Mouse (Mus musculus): ENCODE results near the gene Hoxb9. TPM values are rescaled to one million over a fixed set of nuclear protein-coding genes. Genes with fewer than 3 reads are reported as not detected.
A peak's percentile ranks its signal among the peaks of the same experiment; 100 is the strongest.

Gene Hoxb9
- not detected in 2 replicates for polyA plus RNA-seq (2012; rRNA removed)

DNA sequence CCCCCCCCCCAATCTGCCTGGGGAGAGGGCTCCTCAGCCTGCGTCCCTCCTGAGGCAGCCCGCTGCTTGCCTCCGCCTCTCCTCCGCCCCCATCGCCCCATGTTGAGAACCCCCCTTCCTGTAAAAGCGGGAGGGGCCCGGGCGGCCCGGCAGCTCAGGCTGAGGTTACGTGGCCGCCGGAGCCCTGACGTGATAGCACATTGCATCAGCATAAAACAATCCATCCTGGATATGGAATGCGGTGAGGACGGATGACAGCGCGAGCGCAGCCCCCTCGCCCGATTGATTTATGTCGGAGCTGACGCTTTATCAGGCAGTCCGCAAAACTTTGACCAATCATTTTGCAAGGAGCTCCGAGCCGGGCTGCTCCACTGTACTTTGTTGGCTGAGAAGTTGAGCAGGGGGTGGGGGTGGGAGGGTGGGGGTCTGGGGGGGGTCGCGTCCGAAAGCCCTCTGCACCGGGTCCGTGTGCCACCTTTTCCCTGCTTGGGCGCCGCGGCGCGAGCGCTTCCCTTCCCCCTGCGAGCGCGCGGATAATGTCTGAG lies at the start of gene Hoxb9:
TSS of gene Hoxb9 (plus strand) at position 462 of the 545 bp plus-strand sequence.
- DNase-seq (ENCODE audit: extremely low spot score in 1 of 2, low spot score in 1 of 2), result no peak

GRCm38 (mm10) chr11:96223813-96224212 lies 47.4 kb upstream of the Hoxb9 start:
- DNase-seq (ENCODE audit: extremely low spot score in 1 of 2, low spot score in 1 of 2), result no peak

DNA sequence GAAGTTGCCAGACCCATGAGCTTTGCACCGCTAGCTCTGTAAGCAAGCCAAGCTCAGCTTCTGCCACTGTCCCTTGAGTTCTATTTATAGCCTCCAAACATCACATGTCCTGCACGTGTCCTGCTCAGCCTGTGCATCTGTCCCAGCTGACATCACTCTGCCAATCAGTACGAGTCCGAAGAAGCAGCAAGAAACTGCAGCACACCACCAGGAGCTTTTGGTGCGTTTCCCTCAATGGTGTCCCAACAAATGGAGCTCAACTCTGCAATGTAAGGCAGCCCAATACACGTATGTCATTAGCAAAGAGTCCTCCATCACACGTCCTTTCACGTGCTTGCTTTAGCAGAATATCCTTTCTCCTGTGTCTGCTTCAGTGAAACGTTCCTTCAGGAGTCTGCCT lies 43.6 kb upstream of the Hoxb9 start:
- DNase-seq (ENCODE audit: extremely low spot score in 1 of 2, low spot score in 1 of 2), result no peak

GRCm38 (mm10) chr11:96234906-96235305 lies 36.4 kb upstream of the Hoxb9 start:
- peak in 1 of 2 experiments; percentile 41 for DNase-seq (ENCODE audit: extremely low spot score in 1 of 2, low spot score in 1 of 2)

DNA sequence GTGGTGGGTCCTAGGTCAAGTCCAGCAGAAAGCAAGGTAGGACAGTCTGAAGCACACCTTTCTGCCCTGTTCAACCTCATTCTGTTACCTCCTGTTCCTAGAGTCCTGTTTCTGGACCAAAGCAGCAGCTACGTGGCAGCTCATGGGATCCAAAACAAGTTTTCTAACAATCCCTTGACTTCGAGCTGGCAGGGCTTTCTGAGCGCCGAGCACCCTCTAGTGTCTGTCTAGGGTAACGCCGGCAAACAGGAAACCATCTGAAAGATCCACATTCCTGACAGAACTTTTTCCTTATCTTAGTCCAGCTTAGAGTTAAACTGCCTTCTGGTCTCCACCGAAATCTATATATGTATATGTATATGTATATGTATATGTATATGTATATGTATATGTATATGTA lies 31.0 kb upstream of the Hoxb9 start:
- DNase-seq (ENCODE audit: extremely low spot score in 1 of 2, low spot score in 1 of 2), result peak in 1 of 2 experiments; percentile 67

- DNase-seq (ENCODE audit: extremely low spot score in 1 of 2, low spot score in 1 of 2), result no peak
Measured at GRCm38 (mm10) chr11:96250901-96251300, 20.4 kb upstream of the Hoxb9 start.

- DNase-seq (ENCODE audit: extremely low spot score in 1 of 2, low spot score in 1 of 2), result no peak
Measured at GRCm38 (mm10) chr11:96251480-96252031, 19.7 kb upstream of the Hoxb9 start.

DNA sequence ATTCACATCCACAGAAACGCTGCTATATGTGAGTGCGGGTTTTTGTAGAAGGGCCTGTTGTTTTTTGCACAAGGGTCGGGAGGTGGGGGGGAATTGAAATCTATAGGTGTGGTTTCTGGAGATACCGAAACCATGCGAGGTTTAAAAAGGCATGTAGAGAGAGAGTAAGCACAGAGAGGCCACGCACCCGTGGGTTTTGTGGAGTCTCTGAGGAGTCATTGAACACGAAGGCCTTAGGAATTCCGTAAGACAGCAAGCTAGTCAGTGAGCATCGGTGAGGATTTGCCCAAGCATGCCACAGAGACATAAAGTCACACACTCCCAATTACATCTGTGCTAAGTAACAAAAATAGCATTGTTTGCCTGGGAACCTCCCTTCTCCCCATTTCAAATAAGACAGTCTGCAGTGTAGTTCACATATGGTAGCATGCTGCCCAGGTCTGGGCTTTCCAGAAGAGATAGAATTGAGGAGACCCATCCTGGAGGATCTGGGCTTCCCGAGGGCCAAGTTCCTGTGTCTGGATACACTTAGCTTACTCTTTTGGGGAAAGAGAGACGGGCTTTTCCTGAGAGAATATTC lies 18.6 kb upstream of the Hoxb9 start:
- no peak for DNase-seq (ENCODE audit: extremely low spot score in 1 of 2, low spot score in 1 of 2)

DNA sequence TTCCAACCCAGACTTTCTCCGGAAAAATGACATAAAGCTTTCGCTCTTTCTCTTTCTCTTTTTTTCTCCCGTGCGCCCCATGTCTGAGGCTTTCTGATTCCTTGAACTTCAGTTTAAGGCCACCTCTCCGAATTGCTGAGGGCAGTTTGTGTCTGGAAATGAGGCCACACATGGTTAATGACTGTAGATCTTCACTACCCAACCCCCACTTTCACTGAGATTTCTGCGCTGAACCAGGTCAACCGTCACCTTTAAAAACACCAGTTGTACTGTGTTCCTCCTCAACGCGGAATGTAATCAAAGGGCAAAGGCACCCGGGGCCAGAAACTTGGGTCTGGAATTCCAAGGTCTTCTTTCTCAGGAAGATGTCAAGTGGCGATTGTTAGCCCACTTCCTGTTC lies 17.0 kb upstream of the Hoxb9 start:
- no peak for DNase-seq (ENCODE audit: extremely low spot score in 1 of 2, low spot score in 1 of 2)

- no peak for DNase-seq (ENCODE audit: extremely low spot score in 1 of 2, low spot score in 1 of 2)
Measured at GRCm38 (mm10) chr11:96255111-96255995, 15.9 kb upstream of the Hoxb9 start.

DNA sequence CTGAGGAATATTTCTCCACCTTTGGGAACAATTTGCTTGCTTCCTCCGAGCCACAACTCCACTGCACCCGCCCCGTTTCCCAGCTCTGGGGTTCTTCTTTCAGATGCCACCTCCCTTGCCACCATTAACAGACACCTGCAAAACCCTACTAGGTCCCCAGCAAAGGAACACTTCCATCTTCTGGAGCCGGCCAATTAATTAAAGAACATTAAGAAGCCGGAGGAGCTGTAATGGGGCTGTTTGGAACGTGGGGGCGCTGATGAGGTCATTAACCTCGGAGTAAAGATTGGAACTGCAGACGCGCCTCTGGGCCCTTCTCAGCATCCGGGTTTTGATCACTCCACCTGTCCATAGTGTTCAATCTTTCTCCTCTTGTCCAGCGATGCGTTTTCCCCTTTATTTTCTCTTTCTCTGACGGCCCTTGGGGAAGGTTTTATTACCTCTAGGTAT lies 15.2 kb upstream of the Hoxb9 start:
- no peak for DNase-seq (ENCODE audit: extremely low spot score in 1 of 2, low spot score in 1 of 2)

GRCm38 (mm10) chr11:96257141-96257540 lies 14.1 kb upstream of the Hoxb9 start:
- no peak for DNase-seq (ENCODE audit: extremely low spot score in 1 of 2, low spot score in 1 of 2)

GRCm38 (mm10) chr11:96259038-96259437 lies 12.2 kb upstream of the Hoxb9 start:
- DNase-seq (ENCODE audit: extremely low spot score in 1 of 2, low spot score in 1 of 2), result no peak

DNA sequence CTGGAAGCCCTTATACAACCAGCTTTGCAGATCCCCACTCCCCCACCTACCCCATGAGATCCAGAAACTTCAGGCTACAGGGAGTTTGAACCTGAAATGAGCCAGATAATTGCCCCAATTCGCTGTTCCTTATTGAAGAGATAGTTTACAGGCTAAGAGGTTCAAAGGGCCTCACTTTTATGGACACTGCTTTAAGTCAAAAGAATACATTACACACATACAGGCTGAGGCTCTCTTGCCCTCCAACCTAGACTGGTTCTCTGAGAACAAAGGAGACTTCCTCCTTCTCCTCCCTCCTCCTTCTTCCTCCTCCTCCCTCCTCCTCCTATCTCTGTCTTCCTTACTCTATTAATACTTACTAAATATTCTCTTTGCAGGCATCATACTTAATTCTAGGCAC lies 11.7 kb upstream of the Hoxb9 start:
- no peak for DNase-seq (ENCODE audit: extremely low spot score in 1 of 2, low spot score in 1 of 2)

DNA sequence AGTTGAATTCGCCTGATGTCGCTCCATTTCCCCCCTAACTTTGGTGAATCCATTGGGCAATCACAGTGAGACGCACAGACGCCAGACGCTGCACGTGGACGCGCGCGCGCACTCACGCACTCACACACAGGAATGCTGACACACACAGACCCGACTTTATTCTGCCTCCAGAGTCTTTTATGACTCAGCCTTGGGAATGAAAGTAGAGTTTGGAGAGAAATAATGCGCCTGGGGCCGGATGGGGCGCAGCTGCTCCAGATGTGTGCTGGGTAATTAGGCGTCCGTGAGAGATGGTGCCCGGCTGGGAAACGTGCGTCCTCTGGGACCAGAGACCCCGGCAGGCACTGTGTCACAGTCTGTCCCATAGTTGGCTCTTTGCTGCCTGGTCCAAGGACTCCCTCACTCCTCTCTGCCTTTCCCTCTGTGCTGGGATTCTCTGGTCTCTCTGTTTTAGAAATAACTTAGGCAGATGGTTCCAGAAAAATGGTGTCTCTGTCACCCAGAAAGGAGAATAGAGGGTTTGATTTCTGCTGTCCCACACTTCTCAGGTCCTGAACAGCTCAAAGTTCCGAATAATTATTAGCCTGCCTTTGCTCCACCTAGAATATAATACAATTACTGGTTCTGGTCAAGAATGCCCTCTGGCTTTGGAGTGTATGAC lies 10.8 kb upstream of the Hoxb9 start:
- DNase-seq (ENCODE audit: extremely low spot score in 1 of 2, low spot score in 1 of 2), result no peak

DNA sequence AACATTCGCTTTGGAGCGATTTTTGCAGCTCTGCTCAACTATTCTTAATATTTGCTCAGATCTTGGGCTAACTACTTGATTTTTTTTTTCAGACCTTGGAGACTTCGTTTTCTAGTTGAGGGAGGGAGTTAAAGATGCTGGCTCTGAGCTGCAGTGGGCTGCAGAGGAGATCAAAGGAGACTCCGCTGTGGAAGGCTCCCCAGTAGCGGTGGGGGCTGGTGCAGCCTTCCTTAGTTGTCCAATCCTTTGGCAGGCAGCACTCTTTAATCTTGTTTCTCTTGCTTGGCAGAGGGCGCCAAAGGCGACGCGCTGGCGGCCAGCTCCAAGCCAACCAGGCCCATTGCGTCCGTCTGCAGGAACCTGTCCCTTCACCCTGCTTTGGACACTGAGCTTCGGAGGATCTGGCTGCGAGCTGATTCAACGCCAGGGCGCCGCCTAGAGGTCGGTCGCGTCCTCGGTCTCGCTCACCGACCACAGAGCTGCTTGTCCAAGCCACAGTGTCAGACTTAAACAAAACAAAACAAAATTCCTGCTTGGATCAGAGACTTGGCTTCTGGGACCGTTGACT lies 9.8 kb upstream of the Hoxb9 start:
- no peak for DNase-seq (ENCODE audit: extremely low spot score in 1 of 2, low spot score in 1 of 2)

DNA sequence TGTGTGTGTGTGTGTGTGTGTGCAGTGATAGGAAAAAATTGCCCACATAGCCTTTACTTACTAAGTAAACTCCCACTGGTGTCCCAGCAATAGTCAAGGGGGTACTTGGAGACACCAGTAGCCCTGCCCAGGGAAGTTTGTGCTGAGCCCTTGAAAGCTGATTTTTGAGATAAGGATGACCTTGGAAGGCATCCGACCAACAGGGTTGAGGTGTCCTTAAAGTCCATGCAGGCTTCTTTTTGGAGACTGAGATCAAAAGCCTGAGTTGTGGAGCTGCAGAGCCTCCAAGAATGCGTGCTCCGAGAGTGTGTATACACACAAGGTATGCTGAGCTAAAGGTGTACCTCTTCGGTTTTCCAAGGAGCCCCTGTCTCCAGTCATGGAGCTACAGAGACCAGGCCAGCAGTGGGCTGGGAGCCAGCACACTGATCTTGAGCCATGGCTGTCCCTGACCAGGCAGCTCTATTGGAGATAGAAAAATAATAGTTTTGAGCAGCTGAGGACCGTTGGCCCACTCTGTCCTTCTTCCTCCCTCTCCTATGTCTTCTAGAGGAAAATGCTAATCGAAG lies 8.9 kb upstream of the Hoxb9 start:
- DNase-seq (ENCODE audit: extremely low spot score in 1 of 2, low spot score in 1 of 2), result no peak

DNA sequence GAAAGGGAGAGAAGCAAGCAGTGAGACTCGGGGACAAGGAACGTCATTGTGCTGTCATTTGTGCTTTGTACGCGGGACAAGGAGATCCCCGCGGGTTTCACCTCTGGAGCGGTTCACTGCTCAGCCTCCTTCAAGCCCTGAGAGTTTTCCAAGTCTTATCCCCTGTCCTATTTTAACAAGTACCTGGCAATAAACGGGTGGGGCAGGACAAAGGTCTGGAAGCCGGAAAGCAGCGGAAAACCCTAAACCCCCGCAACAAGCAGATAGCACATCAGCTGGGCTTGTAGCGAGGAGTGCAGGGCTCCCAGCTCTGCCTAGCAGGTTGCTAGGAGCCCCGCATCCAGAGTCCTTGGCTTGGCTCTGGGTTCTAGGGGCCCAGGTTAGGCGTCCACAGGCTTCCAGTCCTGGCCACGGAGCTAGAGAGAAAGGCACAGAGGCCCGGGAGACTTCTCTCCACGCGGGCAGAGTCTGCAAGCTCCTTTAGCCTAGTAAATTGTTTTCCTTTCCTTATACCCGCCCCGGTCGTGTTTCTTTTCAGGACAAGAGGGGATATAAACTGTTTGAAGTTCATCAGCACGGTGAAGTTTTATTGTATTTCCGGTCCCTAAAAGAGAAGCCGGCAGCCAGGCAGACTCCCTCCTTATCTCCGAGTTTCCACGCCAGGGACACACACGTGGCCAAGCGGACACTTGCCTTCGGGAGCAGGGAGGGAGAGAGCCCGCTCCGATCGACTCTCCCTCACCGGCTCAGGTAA lies 7.4 kb upstream of the Hoxb9 start:
- no peak for DNase-seq (ENCODE audit: extremely low spot score in 1 of 2, low spot score in 1 of 2)

DNA sequence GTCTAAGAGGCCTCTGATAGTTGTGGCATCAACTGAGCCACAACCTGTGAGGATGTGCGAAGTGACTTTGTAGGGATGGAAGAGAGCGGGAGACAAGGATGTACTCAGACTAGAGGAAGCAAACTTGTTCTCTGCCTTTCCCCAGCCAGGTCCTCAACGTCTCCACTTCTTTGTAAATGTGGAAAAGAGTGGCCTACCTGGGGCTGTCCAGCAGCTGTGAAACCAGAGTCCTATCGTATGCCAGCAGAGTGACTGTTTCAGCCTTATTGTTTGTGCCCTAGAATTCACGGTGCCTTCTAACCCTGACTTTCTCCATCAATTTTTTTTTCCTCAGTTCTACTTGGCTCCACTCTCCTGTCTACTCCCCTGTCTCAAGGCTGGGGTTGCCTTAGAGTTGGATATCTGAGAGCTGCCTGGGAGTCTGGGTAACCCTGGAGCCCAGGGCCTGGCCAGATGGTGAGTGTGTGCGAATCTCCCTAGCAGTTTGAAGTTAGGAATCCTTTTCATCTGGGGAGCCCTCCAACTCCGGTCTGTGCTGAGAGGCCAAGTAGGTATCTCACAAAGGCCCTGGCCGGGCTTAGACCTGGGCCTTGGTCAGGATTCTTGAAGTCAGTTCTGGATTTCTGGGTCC lies 6.8 kb upstream of the Hoxb9 start:
- no peak for DNase-seq (ENCODE audit: extremely low spot score in 1 of 2, low spot score in 1 of 2)
